Mouse (Mus musculus) embryonic fibroblast, embryonic 13.5 days (primary cell): ENCODE measurements around the gene Dnah17.

Source experiments
- CTCF ChIP-seq: IDR thresholded peaks from 2 replicates; pipeline ENCODE4 v1.5.1; 2011; ENCODE audit warnings: mild to moderate bottlenecking, control low read depth, low read length, moderate library complexity, borderline replicate concordance; ENCODE audit not compliant: insufficient read depth
- POLR2A ChIP-seq: IDR thresholded peaks from 2 replicates; pipeline ENCODE4 v1.6.1; 2011; ENCODE audit warnings: low read depth, mild to moderate bottlenecking, control low read depth, low read length, moderate library complexity

GRCm38 (mm10) chr11:118133133-118133751, 2.8 kb upstream of the Dnah17 start:
- TF ChIP-seq POLR2A: no peak
- TF ChIP-seq CTCF: no peak
